Mouse (Mus musculus): ENCODE measurements around the gene Gal3st2. TPM values are rescaled to one million over a fixed set of nuclear protein-coding genes. Genes with fewer than 3 reads are reported as not detected.
"Not testable (repeated sequence)": the region's sequence is repeated elsewhere in the genome, so short reads cannot be mapped to it uniquely, and the experiment has no call there.

Gene Gal3st2
- polyA plus RNA-seq, 1 experiment from 2014 or later, result not detected

GRCm38 (mm10) chr1:93901291-93901690 is 40.2 kb downstream of the Gal3st2 start:
- not testable (repeated sequence) for H3K27me3 ChIP-seq (replicated peaks; ENCODE audit: control insufficient read depth, insufficient read depth, low read length); H3K36me3 ChIP-seq (ENCODE audit: control insufficient read depth, insufficient read depth, low read length); DNase-seq (ENCODE audit: low spot score); H3K4me3 ChIP-seq (ENCODE audit: low read depth, low read length); H3K4me1 ChIP-seq (ENCODE audit: control insufficient read depth, insufficient read depth, low read length); H3K9me3 ChIP-seq (replicated peaks; ENCODE audit: control insufficient read depth, low read length); H3K27ac ChIP-seq (ENCODE audit: low read depth, low read length); H3K4me2 ChIP-seq (ENCODE audit: low read length); ATAC-seq; H3K9ac ChIP-seq (ENCODE audit: low read length)
- 80% methylated on average over 1 of the region's 5 CpGs for WGBS

GRCm38 (mm10) chr1:93906690-93907089 is 45.6 kb downstream of the Gal3st2 start:
- not testable (repeated sequence) for H3K27ac ChIP-seq (ENCODE audit: low read depth, low read length); H3K9ac ChIP-seq (ENCODE audit: low read length); H3K9me3 ChIP-seq (replicated peaks; ENCODE audit: control insufficient read depth, low read length); H3K4me1 ChIP-seq (ENCODE audit: control insufficient read depth, insufficient read depth, low read length); H3K36me3 ChIP-seq (ENCODE audit: control insufficient read depth, insufficient read depth, low read length); H3K27me3 ChIP-seq (replicated peaks; ENCODE audit: control insufficient read depth, insufficient read depth, low read length); H3K4me2 ChIP-seq (ENCODE audit: low read length); H3K4me3 ChIP-seq (ENCODE audit: low read depth, low read length); DNase-seq (ENCODE audit: low spot score); ATAC-seq
- 86% methylated on average over 3 of the region's 5 CpGs for WGBS

- not testable (repeated sequence) for H3K4me2 ChIP-seq (ENCODE audit: low read length); H3K4me3 ChIP-seq (ENCODE audit: low read depth, low read length); H3K9me3 ChIP-seq (replicated peaks; ENCODE audit: control insufficient read depth, low read length); H3K36me3 ChIP-seq (ENCODE audit: control insufficient read depth, insufficient read depth, low read length); H3K4me1 ChIP-seq (ENCODE audit: control insufficient read depth, insufficient read depth, low read length); DNase-seq (ENCODE audit: low spot score); H3K9ac ChIP-seq (ENCODE audit: low read length); H3K27ac ChIP-seq (ENCODE audit: low read depth, low read length); H3K27me3 ChIP-seq (replicated peaks; ENCODE audit: control insufficient read depth, insufficient read depth, low read length)
- WGBS, result no CpG with 5 or more reads among the region's 11 CpGs
- ATAC-seq, result 0 out of 2 replicates have a peak, but pooled peaks have one; percentile 34
Observed at GRCm38 (mm10) chr1:93908977-93909586, 48.0 kb downstream of the Gal3st2 start.

- not testable (repeated sequence) for H3K36me3 ChIP-seq (ENCODE audit: control insufficient read depth, insufficient read depth, low read length); H3K27me3 ChIP-seq (replicated peaks; ENCODE audit: control insufficient read depth, insufficient read depth, low read length); H3K4me3 ChIP-seq (ENCODE audit: low read depth, low read length); H3K27ac ChIP-seq (ENCODE audit: low read depth, low read length); H3K9me3 ChIP-seq (replicated peaks; ENCODE audit: control insufficient read depth, low read length); DNase-seq (ENCODE audit: low spot score); H3K4me2 ChIP-seq (ENCODE audit: low read length); H3K4me1 ChIP-seq (ENCODE audit: control insufficient read depth, insufficient read depth, low read length); H3K9ac ChIP-seq (ENCODE audit: low read length)
- ATAC-seq, result peak; percentile 62; the same call in 1 of the 2 replicates
- no CpG with 5 or more reads among the region's 2 CpGs for WGBS
Observed at GRCm38 (mm10) chr1:93911877-93912276, 50.8 kb downstream of the Gal3st2 start.

- H3K4me2 ChIP-seq (ENCODE audit: low read length); H3K9me3 ChIP-seq (replicated peaks; ENCODE audit: control insufficient read depth, low read length); DNase-seq (ENCODE audit: low spot score); H3K27ac ChIP-seq (ENCODE audit: low read depth, low read length); H3K4me1 ChIP-seq (ENCODE audit: control insufficient read depth, insufficient read depth, low read length); ATAC-seq; H3K36me3 ChIP-seq (ENCODE audit: control insufficient read depth, insufficient read depth, low read length); H3K27me3 ChIP-seq (replicated peaks; ENCODE audit: control insufficient read depth, insufficient read depth, low read length); H3K9ac ChIP-seq (ENCODE audit: low read length); H3K4me3 ChIP-seq (ENCODE audit: low read depth, low read length): not testable (repeated sequence)
- 85% methylated on average over 3 of the region's 3 CpGs for WGBS
Observed at GRCm38 (mm10) chr1:93917160-93917559, 56.1 kb downstream of the Gal3st2 start.

GRCm38 (mm10) chr1:93918011-93918410 is 56.9 kb downstream of the Gal3st2 start, which contains the start of gene Gal3st2b:
Gene Gal3st2b, plus strand, starts transcription at chr1:93918311.
- not testable (repeated sequence) for H3K9ac ChIP-seq (ENCODE audit: low read length); H3K36me3 ChIP-seq (ENCODE audit: control insufficient read depth, insufficient read depth, low read length); H3K9me3 ChIP-seq (replicated peaks; ENCODE audit: control insufficient read depth, low read length); H3K4me2 ChIP-seq (ENCODE audit: low read length); H3K27ac ChIP-seq (ENCODE audit: low read depth, low read length); ATAC-seq; H3K27me3 ChIP-seq (replicated peaks; ENCODE audit: control insufficient read depth, insufficient read depth, low read length); DNase-seq (ENCODE audit: low spot score); H3K4me3 ChIP-seq (ENCODE audit: low read depth, low read length); H3K4me1 ChIP-seq (ENCODE audit: control insufficient read depth, insufficient read depth, low read length)
- 83% methylated on average over 2 of the region's 2 CpGs for WGBS

- H3K9ac ChIP-seq (ENCODE audit: low read length); H3K27me3 ChIP-seq (replicated peaks; ENCODE audit: control insufficient read depth, insufficient read depth, low read length); H3K4me2 ChIP-seq (ENCODE audit: low read length); H3K27ac ChIP-seq (ENCODE audit: low read depth, low read length); ATAC-seq; H3K36me3 ChIP-seq (ENCODE audit: control insufficient read depth, insufficient read depth, low read length); H3K4me1 ChIP-seq (ENCODE audit: control insufficient read depth, insufficient read depth, low read length); DNase-seq (ENCODE audit: low spot score); H3K9me3 ChIP-seq (replicated peaks; ENCODE audit: control insufficient read depth, low read length); H3K4me3 ChIP-seq (ENCODE audit: low read depth, low read length): not testable (repeated sequence)
- WGBS, result 42% methylated on average over 1 of the region's 1 CpGs
Observed at GRCm38 (mm10) chr1:93918775-93919174, 57.7 kb downstream of the Gal3st2 start.

- 85% methylated on average over 3 of the region's 3 CpGs for WGBS
- H3K9me3 ChIP-seq (replicated peaks; ENCODE audit: control insufficient read depth, low read length); ATAC-seq; DNase-seq (ENCODE audit: low spot score); H3K27me3 ChIP-seq (replicated peaks; ENCODE audit: control insufficient read depth, insufficient read depth, low read length); H3K27ac ChIP-seq (ENCODE audit: low read depth, low read length); H3K4me3 ChIP-seq (ENCODE audit: low read depth, low read length); H3K4me2 ChIP-seq (ENCODE audit: low read length); H3K4me1 ChIP-seq (ENCODE audit: control insufficient read depth, insufficient read depth, low read length); H3K36me3 ChIP-seq (ENCODE audit: control insufficient read depth, insufficient read depth, low read length); H3K9ac ChIP-seq (ENCODE audit: low read length): not testable (repeated sequence)
Observed at GRCm38 (mm10) chr1:93919321-93919720, 58.2 kb downstream of the Gal3st2 start.

- WGBS, result 94% methylated on average over 3 of the region's 3 CpGs
- H3K4me3 ChIP-seq (ENCODE audit: low read depth, low read length); H3K4me2 ChIP-seq (ENCODE audit: low read length); H3K27me3 ChIP-seq (replicated peaks; ENCODE audit: control insufficient read depth, insufficient read depth, low read length); ATAC-seq; H3K27ac ChIP-seq (ENCODE audit: low read depth, low read length); DNase-seq (ENCODE audit: low spot score); H3K9me3 ChIP-seq (replicated peaks; ENCODE audit: control insufficient read depth, low read length); H3K36me3 ChIP-seq (ENCODE audit: control insufficient read depth, insufficient read depth, low read length); H3K4me1 ChIP-seq (ENCODE audit: control insufficient read depth, insufficient read depth, low read length); H3K9ac ChIP-seq (ENCODE audit: low read length): not testable (repeated sequence)
Observed at GRCm38 (mm10) chr1:93922609-93923008, 61.5 kb downstream of the Gal3st2 start.
